Mouse (Mus musculus): ENCODE results near the gene Paxbp1. TPM values are rescaled to one million over a fixed set of nuclear protein-coding genes. Genes with fewer than 3 reads are reported as not detected.

Gene Paxbp1
- polyA plus RNA-seq (2014; fragmentation: Illumina TruSeq; extraction: RNeasy Lipid Tissue Mini Kit (QIAGEN cat#74804); ENCODE audit: low read depth, low replicate concordance) = 87.7 TPM

GRCm38 (mm10) chr16:91044270-91045182, at the start of gene Paxbp1:
Paxbp1 (minus strand) TSS chr16:91044543.

GRCm38 (mm10) chr16:91011021-91011683, 33.2 kb downstream of the Paxbp1 start, which contains the start of gene Synj1:
Synj1 (minus strand) TSS chr16:91011308.

Other genes starting within 250 kb of the Paxbp1 start
- 29.9 TPM for gene Urb1, start 234.1 kb downstream of the Paxbp1 start, polyA plus RNA-seq (2014; fragmentation: Illumina TruSeq; extraction: RNeasy Lipid Tissue Mini Kit (QIAGEN cat#74804); ENCODE audit: low read depth, low replicate concordance)
- gene Eva1c, start 217.8 kb downstream of the Paxbp1 start, polyA plus RNA-seq (2014; fragmentation: Illumina TruSeq; extraction: RNeasy Lipid Tissue Mini Kit (QIAGEN cat#74804); ENCODE audit: low read depth, low replicate concordance) = 9.9 TPM
- gene Cfap298, start 109.4 kb downstream of the Paxbp1 start, polyA plus RNA-seq (2014; fragmentation: Illumina TruSeq; extraction: RNeasy Lipid Tissue Mini Kit (QIAGEN cat#74804); ENCODE audit: low read depth, low replicate concordance) = 95.9 TPM
- 23.7 TPM for gene Synj1, start 33.2 kb downstream of the Paxbp1 start, polyA plus RNA-seq (2014; fragmentation: Illumina TruSeq; extraction: RNeasy Lipid Tissue Mini Kit (QIAGEN cat#74804); ENCODE audit: low read depth, low replicate concordance)
- gene 4932438H23Rik, start 50.6 kb upstream of the Paxbp1 start, polyA plus RNA-seq (2014; fragmentation: Illumina TruSeq; extraction: RNeasy Lipid Tissue Mini Kit (QIAGEN cat#74804); ENCODE audit: low read depth, low replicate concordance) = 13.6 TPM
- not detected for gene Olig2, start 180.9 kb upstream of the Paxbp1 start, polyA plus RNA-seq (2014; fragmentation: Illumina TruSeq; extraction: RNeasy Lipid Tissue Mini Kit (QIAGEN cat#74804); ENCODE audit: low read depth, low replicate concordance)
- 0.94 TPM for gene Olig1, start 225.2 kb upstream of the Paxbp1 start, polyA plus RNA-seq (2014; fragmentation: Illumina TruSeq; extraction: RNeasy Lipid Tissue Mini Kit (QIAGEN cat#74804); ENCODE audit: low read depth, low replicate concordance)

Data from testis, adult 10 weeks (tissue).